Mouse (Mus musculus) CD4-positive, CD25-positive, alpha-beta regulatory T cell, adult 9 weeks (primary cell): ENCODE results near the gene Fam78a. TPM values are rescaled to one million over a fixed set of nuclear protein-coding genes. Genes with fewer than 3 reads are reported as not detected.

Experiments used
- polyA plus RNA-seq: library from polyadenylated mRNA; unstranded; fragments of 100-300 nt; shearing (Covaris generic); gene quantifications from one replicate; pipeline ENCODE4 v1.2.1, GENCODE M21; 2017

The Fam78a gene
- polyA plus RNA-seq, result 28.8 TPM

GRCm38 (mm10) chr2:32084111-32084871, at the start of gene Fam78a:
Gene Fam78a, minus strand, starts transcription at chr2:32084857.

GRCm38 (mm10) chr2:32095351-32096121, 10.9 kb upstream of the Fam78a start, which contains the start of gene Plpp7:
Gene Plpp7, plus strand, starts transcription at chr2:32095528.

Other genes with a start within 250 kb of the Fam78a start
- gene Fibcd1, start 238.9 kb downstream of the Fam78a start, polyA plus RNA-seq, result 0.21 TPM
- gene Lamc3, start 197.6 kb downstream of the Fam78a start, polyA plus RNA-seq, result not detected
- not detected for gene Aif1l, start 134.7 kb downstream of the Fam78a start, polyA plus RNA-seq
- 123 TPM for gene Nup214, start 110.4 kb downstream of the Fam78a start, polyA plus RNA-seq
- not detected for gene Plpp7, start 10.7 kb upstream of the Fam78a start, polyA plus RNA-seq
- gene Prrc2b, start 66.2 kb upstream of the Fam78a start, polyA plus RNA-seq, result 12.7 TPM
- gene Pomt1, start 151.7 kb upstream of the Fam78a start, polyA plus RNA-seq, result 10.4 TPM
- gene Uck1, start 175.3 kb upstream of the Fam78a start, polyA plus RNA-seq, result 70.0 TPM
- 47.4 TPM for gene Golga2, start 202.5 kb upstream of the Fam78a start, polyA plus RNA-seq
- 302 TPM for gene Swi5, start 203.2 kb upstream of the Fam78a start, polyA plus RNA-seq